Mouse (Mus musculus): ENCODE results near the gene Ppy.

- no peak for TF ChIP-seq CTCF (IDR thresholded peaks at IDR 0.05; ENCODE audit: low read depth, low read length)
- no peak for TF ChIP-seq POLR2A (IDR thresholded peaks at IDR 0.05; ENCODE audit: insufficient read depth, low read length)
Measured at GRCm38 (mm10) chr11:102073722-102074121, 27.4 kb downstream of the Ppy start.

Measured in ES-Bruce4 (cell line).